Mouse (Mus musculus) midbrain, embryonic 15.5 days (tissue): ENCODE results near the gene Tmem242. TPM values are rescaled to one million over a fixed set of nuclear protein-coding genes. Genes with fewer than 3 reads are reported as not detected.
"Not testable (repeated sequence)": the region's sequence is repeated elsewhere in the genome, so short reads cannot be mapped to it uniquely, and the experiment has no call there.

Experiments used
- ATAC-seq: fragments of 200-750 bp; cut with Nextera tagmentation; replicated peaks from 2 replicates; pipeline ENCODE4 v1.8.0; 2017; ENCODE audit warnings: moderate TSS enrichment
- H3K27ac ChIP-seq: fragments of 300-500 bp; sonication (generic); 2 replicates; pipeline ENCODE4 v1.5.1; 2015; ENCODE audit warnings: mild to moderate bottlenecking, inconsistent platforms
- H3K27me3 ChIP-seq: fragments of 300-500 bp; sonication (generic); replicated peaks from 2 replicates; pipeline ENCODE4 v1.6.1; 2015; ENCODE audit warnings: inconsistent platforms
- H3K36me3 ChIP-seq: fragments of 300-500 bp; sonication (generic); replicated peaks from 2 replicates; pipeline ENCODE4 v1.6.1; 2015; ENCODE audit warnings: inconsistent platforms
- H3K4me1 ChIP-seq: fragments of 300-500 bp; sonication (generic); 2 replicates; pipeline ENCODE4 v1.6.1; 2015; ENCODE audit warnings: inconsistent platforms
- H3K4me2 ChIP-seq: fragments of 300-500 bp; sonication (generic); 2 replicates; pipeline ENCODE4 v1.6.1; 2015; ENCODE audit warnings: inconsistent platforms, mild to moderate bottlenecking, moderate library complexity
- H3K4me3 ChIP-seq: fragments of 300-500 bp; sonication (generic); 2 replicates; pipeline ENCODE4 v1.5.1; 2015; ENCODE audit warnings: mild to moderate bottlenecking, inconsistent platforms
- H3K9ac ChIP-seq: fragments of 300-500 bp; sonication (generic); 2 replicates; pipeline ENCODE4 v1.6.1; 2015; ENCODE audit warnings: mild to moderate bottlenecking, inconsistent platforms
- H3K9me3 ChIP-seq: fragments of 300-500 bp; sonication (generic); 2 replicates; pipeline ENCODE4 v1.6.1; 2016; ENCODE audit warnings: inconsistent platforms
- WGBS: fragments of 180-500 bp; shearing (Covaris S2); methylation state at CpG from one replicate; pipeline ENCODE4 v1.1.7; 2015; ENCODE audit warnings: mixed read lengths; 5-methylcytosine and 5-hydroxymethylcytosine counted together
- polyA plus RNA-seq: library from polyadenylated mRNA; unstranded; fragments of >200 nt; fragmentation: Nextera tagmentation; extraction: Ambion mirVana; gene quantifications from 2 replicates; pipeline ENCODE4 v1.2.1, GENCODE M21; 2015

Gene Tmem242
- polyA plus RNA-seq, 1 experiment from 2014 or later: 96.3 TPM

GRCm38 (mm10) chr17:5442403-5442802, 2.3 kb upstream of the Tmem242 start:
- not testable (repeated sequence) for H3K4me3 ChIP-seq, H3K9ac ChIP-seq, H3K27me3 ChIP-seq, H3K27ac ChIP-seq, ATAC-seq, H3K36me3 ChIP-seq, H3K4me2 ChIP-seq, H3K9me3 ChIP-seq
- WGBS: 79% methylated on average over 5 of the region's 5 CpGs
- H3K4me1 ChIP-seq: peaks cover 26% of the 10 kb centered on the region

- 2% methylated on average over 8 of the region's 8 CpGs for WGBS
- Histone ChIP-seq H3K27ac (peak overlapping the region; percentile 64), H3K4me2 (peak overlapping the region; percentile 85), H3K9ac (peak overlapping the region; percentile 74), H3K9me3 (no peaks in the 10 kb centered on the region), H3K27me3 (no peaks in the 10 kb centered on the region), H3K4me3 (peak overlapping the region; percentile 69), H3K4me1 (peaks cover 27% of the 10 kb centered on the region), H3K36me3 (no peaks in the 10 kb centered on the region)
- ATAC-seq: peak; percentile 62
Measured at GRCm38 (mm10) chr17:5439831-5440158, 264 bp downstream of the Tmem242 start.

- WGBS: 70% methylated on average over 9 of the region's 9 CpGs
- no peaks in the 10 kb centered on the region for H3K4me1 ChIP-seq
- H3K4me2 ChIP-seq: no peak overlapping the region
- 0 out of 2 replicates have a peak overlapping the region, but pooled peaks have one; percentile 4 for H3K9ac ChIP-seq
- H3K27me3 ChIP-seq: no peaks in the 10 kb centered on the region
- H3K36me3 ChIP-seq: peaks cover 8% of the 10 kb centered on the region; the same call in 1 of the 2 replicates
- H3K4me3 ChIP-seq: no peak overlapping the region
- H3K9me3 ChIP-seq: no peaks in the 10 kb centered on the region
- peak overlapping the region; percentile 58 for H3K27ac ChIP-seq
- peak; percentile 65; the same call in 1 of the 2 replicates for ATAC-seq
Measured at GRCm38 (mm10) chr17:5429772-5430133, 10.3 kb downstream of the Tmem242 start.

- no peak overlapping the region for H3K4me2 ChIP-seq
- no peaks in the 10 kb centered on the region for H3K27me3 ChIP-seq
- no peaks in the 10 kb centered on the region for H3K4me1 ChIP-seq
- peaks cover 8% of the 10 kb centered on the region; the same call in 1 of the 2 replicates for H3K36me3 ChIP-seq
- 57% methylated on average over 10 of the region's 10 CpGs for WGBS
- H3K4me3 ChIP-seq: no peak overlapping the region
- H3K27ac ChIP-seq: peak overlapping the region; percentile 58
- H3K9ac ChIP-seq: 0 out of 2 replicates have a peak overlapping the region, but pooled peaks have one; percentile 4
- ATAC-seq: peak; percentile 82
- no peaks in the 10 kb centered on the region for H3K9me3 ChIP-seq
Measured at GRCm38 (mm10) chr17:5429090-5429771, 10.8 kb downstream of the Tmem242 start.

GRCm38 (mm10) chr17:5425204-5425603, 14.9 kb downstream of the Tmem242 start:
- no peak; the same call in 1 of the 2 replicates for ATAC-seq
- Histone ChIP-seq H3K4me1 (no peaks in the 10 kb centered on the region; the same call in 1 of the 2 replicates), H3K27ac (0 out of 2 replicates have a peak overlapping the region, but pooled peaks have one; percentile 11), H3K4me2 (no peak overlapping the region), H3K9me3 (no peaks in the 10 kb centered on the region), H3K9ac (no peak overlapping the region), H3K36me3 (no peaks in the 10 kb centered on the region), H3K4me3 (no peak overlapping the region), H3K27me3 (no peaks in the 10 kb centered on the region)
- WGBS: 67% methylated on average over 3 of the region's 3 CpGs

- H3K27me3 ChIP-seq: no peaks in the 10 kb centered on the region
- H3K36me3 ChIP-seq: no peaks in the 10 kb centered on the region
- H3K4me1 ChIP-seq: no peaks in the 10 kb centered on the region; the same call in 1 of the 2 replicates
- no peak overlapping the region for H3K4me3 ChIP-seq
- no peaks in the 10 kb centered on the region for H3K9me3 ChIP-seq
- ATAC-seq: no peak
- no peak overlapping the region for H3K4me2 ChIP-seq
- WGBS: 86% methylated on average over 8 of the region's 8 CpGs
- no peak overlapping the region for H3K9ac ChIP-seq
- H3K27ac ChIP-seq: 0 out of 2 replicates have a peak overlapping the region, but pooled peaks have one; percentile 13
Measured at GRCm38 (mm10) chr17:5424156-5424555, 15.9 kb downstream of the Tmem242 start.

GRCm38 (mm10) chr17:5421835-5422234, 18.2 kb downstream of the Tmem242 start:
- 49% methylated on average over 4 of the region's 4 CpGs for WGBS
- Histone ChIP-seq H3K27ac (no peak overlapping the region), H3K9ac (no peak overlapping the region), H3K27me3 (no peaks in the 10 kb centered on the region), H3K36me3 (no peaks in the 10 kb centered on the region), H3K4me3 (no peak overlapping the region), H3K4me2 (no peak overlapping the region), H3K9me3 (no peaks in the 10 kb centered on the region), H3K4me1 (no peaks in the 10 kb centered on the region; the same call in 1 of the 2 replicates)
- no peak for ATAC-seq

- no peak overlapping the region for H3K27ac ChIP-seq
- no peaks in the 10 kb centered on the region for H3K9me3 ChIP-seq
- no peak overlapping the region for H3K9ac ChIP-seq
- no peak overlapping the region for H3K4me2 ChIP-seq
- WGBS: 69% methylated on average over 6 of the region's 6 CpGs
- H3K4me1 ChIP-seq: no peaks in the 10 kb centered on the region; the same call in 1 of the 2 replicates
- H3K36me3 ChIP-seq: no peaks in the 10 kb centered on the region
- no peaks in the 10 kb centered on the region for H3K27me3 ChIP-seq
- no peak for ATAC-seq
- no peak overlapping the region for H3K4me3 ChIP-seq
Measured at GRCm38 (mm10) chr17:5419771-5420518, 20.1 kb downstream of the Tmem242 start.

GRCm38 (mm10) chr17:5419056-5419455, 21.0 kb downstream of the Tmem242 start:
- Histone ChIP-seq H3K36me3 (no peaks in the 10 kb centered on the region), H3K27ac (no peak overlapping the region), H3K4me1 (no peaks in the 10 kb centered on the region; the same call in 1 of the 2 replicates), H3K9me3 (no peaks in the 10 kb centered on the region), H3K27me3 (no peaks in the 10 kb centered on the region), H3K9ac (no peak overlapping the region), H3K4me2 (no peak overlapping the region), H3K4me3 (no peak overlapping the region)
- 85% methylated on average over 9 of the region's 9 CpGs for WGBS
- no peak for ATAC-seq

GRCm38 (mm10) chr17:5418545-5418944, 21.5 kb downstream of the Tmem242 start, which contains the start of gene Ldhal6b:
Gene Ldhal6b (minus strand): TSS chr17:5418767.
- Histone ChIP-seq H3K27ac (no peak within 1 kb of the TSS), H3K27me3 (no peaks in the 10 kb centered on the region), H3K4me3 (no peak within 1 kb of the TSS), H3K36me3 (no peaks in the 10 kb centered on the region), H3K4me2 (no peak within 1 kb of the TSS), H3K4me1 (no peaks in the 10 kb centered on the region), H3K9ac (no peak within 1 kb of the TSS), H3K9me3 (no peaks in the 10 kb centered on the region)
- 94% methylated on average over 11 of the region's 11 CpGs for WGBS
- ATAC-seq: no peak

- H3K27ac ChIP-seq: no peak overlapping the region
- WGBS: 90% methylated on average over 3 of the region's 3 CpGs
Measured at GRCm38 (mm10) chr17:5416518-5416917, 23.5 kb downstream of the Tmem242 start.

GRCm38 (mm10) chr17:5414041-5414440, 26.0 kb downstream of the Tmem242 start:
- H3K4me3 ChIP-seq: no peak overlapping the region
- H3K9me3 ChIP-seq: no peaks in the 10 kb centered on the region
- no peak overlapping the region for H3K9ac ChIP-seq
- no peak overlapping the region for H3K4me2 ChIP-seq
- H3K27ac ChIP-seq: no peak overlapping the region
- ATAC-seq: no peak
- WGBS: 91% methylated on average over 3 of the region's 3 CpGs
- no peaks in the 10 kb centered on the region for H3K27me3 ChIP-seq
- H3K4me1 ChIP-seq: no peaks in the 10 kb centered on the region
- no peaks in the 10 kb centered on the region for H3K36me3 ChIP-seq

More at GRCm38 (mm10) chr17:5416518-5416917, 23.5 kb downstream of the Tmem242 start:
- no peak overlapping the region for H3K4me2 ChIP-seq
- H3K4me3 ChIP-seq: no peak overlapping the region
- no peaks in the 10 kb centered on the region for H3K9me3 ChIP-seq
- H3K4me1 ChIP-seq: no peaks in the 10 kb centered on the region
- no peak overlapping the region for H3K9ac ChIP-seq
- no peaks in the 10 kb centered on the region for H3K27me3 ChIP-seq
- no peaks in the 10 kb centered on the region for H3K36me3 ChIP-seq
- ATAC-seq: no peak
